In genomic region chr15:80576415-80576994, GRCm38 (mm10) we compare ENCODE assay signal across 29 mouse cellular contexts. TPM values are rescaled to one million over a fixed set of nuclear protein-coding genes. Genes with fewer than 3 reads are reported as not detected.
"Had no signal": no experiment of that assay in that cellular context is flagged by ENCODE, and none has a peak within 500 bp of the region (broad histone marks: within the 10 kb centered on the region; RNA-seq: fewer than 3 reads in every experiment).

No protein-coding gene starts in this region.

- DNase-seq: gastrocnemius, adult 2 months; gastrocnemius, postnatal 10 days; gastrocnemius, postnatal 25 days; heart, adult 18-20 months; heart, postnatal 10 days; heart, postnatal 4 days; kidney, adult 11 months; kidney, adult 2 months; kidney, adult 9 months; kidney, postnatal 14 days; kidney, postnatal 36 days; left cerebral cortex, postnatal 4 days; liver; liver, embryonic 13.5 days had no signal

- ATAC-seq: hindbrain, embryonic 16.5 days; intestine, embryonic 16.5 days had no signal

RNA-seq across cellular contexts. Expression of gene Enthd1, which starts 11.5 kb away (rescaled TPM):
- polyA plus RNA-seq: heart, embryonic 10.5 days; heart, embryonic 12.5 days; heart, embryonic 14.5 days; heart, embryonic 16.5 days; hindbrain, embryonic 10.5 days; hindbrain, embryonic 12.5 days; hindbrain, embryonic 14.5 days; hindbrain, embryonic 16.5 days; intestine, embryonic 14.5 days; intestine, embryonic 16.5 days; kidney, adult 2 months; kidney, embryonic 15.5 days; kidney, postnatal 0 days; large intestine, adult 2 months; limb, embryonic 12.5 days; liver, embryonic 11.5 days; liver, embryonic 13.5 days had no signal
